Mouse (Mus musculus): ENCODE results near the gene Krt80. TPM values are rescaled to one million over a fixed set of nuclear protein-coding genes. Genes with fewer than 3 reads are reported as not detected.

The Krt80 gene
- polyA plus RNA-seq (2015; fragmentation: Nextera tagmentation; extraction: Ambion mirVana) = 1.2 TPM in 2 replicates

DNA sequence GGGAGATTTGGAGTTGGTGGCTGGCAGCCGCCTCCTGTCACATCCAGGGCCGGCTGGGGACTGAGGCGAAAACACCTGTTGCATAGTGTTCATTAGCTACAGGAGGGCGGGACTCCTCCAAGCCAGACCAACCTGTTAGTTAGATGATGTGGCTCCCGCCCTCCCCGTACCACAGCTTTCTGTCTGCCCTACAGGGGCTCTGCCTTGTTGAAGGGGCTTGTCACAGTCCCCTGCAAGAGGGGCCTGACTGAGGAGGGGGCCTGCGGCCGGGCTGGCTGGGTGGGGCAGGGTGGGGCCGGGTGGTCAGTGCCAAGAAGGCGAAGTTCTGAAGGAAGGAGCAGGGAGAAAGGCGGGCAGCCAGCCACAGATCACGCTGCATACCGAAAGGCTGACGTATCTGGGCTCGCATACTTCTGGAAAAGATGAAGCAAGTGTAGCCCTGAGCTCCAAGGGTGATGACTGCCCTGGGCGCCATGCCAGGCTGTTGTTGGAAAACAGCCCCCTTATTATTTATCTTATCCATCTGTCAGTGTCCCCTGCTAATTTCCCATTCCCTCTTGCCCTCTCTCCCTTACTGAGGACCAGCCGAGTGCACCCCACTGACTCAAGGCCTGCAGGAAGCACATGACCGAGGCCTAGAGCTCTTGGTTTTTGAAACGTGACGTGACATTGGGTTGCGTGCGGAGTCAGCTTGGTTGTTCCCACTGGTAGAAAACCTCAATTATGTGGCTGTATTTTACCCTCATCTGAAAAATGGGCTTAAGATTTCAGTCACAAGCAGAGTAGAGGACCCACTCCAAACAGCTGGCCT is at the start of gene Krt80:
Gene Krt80, minus strand, starts transcription at position 62 of the 811 bp plus-strand sequence.
- ATAC-seq = peak; percentile 76
- H3K27ac ChIP-seq = peak within 1 kb of the TSS; percentile 71
- H3K4me3 ChIP-seq (replicated peaks) = no peak within 1 kb of the TSS
- WGBS = 47% methylated on average over 22 of the region's 22 CpGs
- H3K4me2 ChIP-seq (replicated peaks) = peak within 1 kb of the TSS; percentile 26; the same call in 1 of the 2 replicates
- no peaks in the 10 kb centered on the region for H3K36me3 ChIP-seq
- peaks cover 65% of the 10 kb centered on the region for H3K4me1 ChIP-seq (replicated peaks)
- no peaks in the 10 kb centered on the region for H3K27me3 ChIP-seq (replicated peaks)
- H3K9me3 ChIP-seq = no peaks in the 10 kb centered on the region
- no peak within 1 kb of the TSS for H3K9ac ChIP-seq

DNA sequence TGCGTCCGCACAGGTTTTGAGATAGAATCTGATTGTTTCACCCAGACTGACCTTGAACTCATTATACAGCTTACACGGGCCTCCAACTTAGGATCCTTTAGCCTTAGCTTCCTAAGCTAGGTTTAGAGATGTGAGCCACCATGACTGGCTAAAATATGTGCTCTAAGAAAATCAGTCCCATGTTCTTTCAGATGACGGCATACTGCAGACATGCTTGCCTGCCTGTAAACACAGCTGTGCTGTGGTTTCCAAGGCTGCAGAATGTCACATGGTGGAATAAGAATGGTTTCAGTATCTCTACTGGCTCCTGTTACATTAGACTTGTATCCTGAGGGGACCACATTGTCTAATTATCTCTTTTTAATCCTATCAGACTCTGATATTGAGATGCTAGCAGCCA is 49.0 kb upstream of the Krt80 start:
- H3K36me3 ChIP-seq = no peaks in the 10 kb centered on the region
- ATAC-seq = no peak
- H3K9me3 ChIP-seq = no peaks in the 10 kb centered on the region
- H3K4me2 ChIP-seq (replicated peaks) = no peak overlapping the region
- no peak overlapping the region for H3K4me3 ChIP-seq (replicated peaks)
- peaks cover 11% of the 10 kb centered on the region for H3K4me1 ChIP-seq (replicated peaks)
- H3K9ac ChIP-seq = no peak overlapping the region
- H3K27ac ChIP-seq = no peak overlapping the region
- no peaks in the 10 kb centered on the region for H3K27me3 ChIP-seq (replicated peaks)
- WGBS = 72% methylated on average over 4 of the region's 4 CpGs

DNA sequence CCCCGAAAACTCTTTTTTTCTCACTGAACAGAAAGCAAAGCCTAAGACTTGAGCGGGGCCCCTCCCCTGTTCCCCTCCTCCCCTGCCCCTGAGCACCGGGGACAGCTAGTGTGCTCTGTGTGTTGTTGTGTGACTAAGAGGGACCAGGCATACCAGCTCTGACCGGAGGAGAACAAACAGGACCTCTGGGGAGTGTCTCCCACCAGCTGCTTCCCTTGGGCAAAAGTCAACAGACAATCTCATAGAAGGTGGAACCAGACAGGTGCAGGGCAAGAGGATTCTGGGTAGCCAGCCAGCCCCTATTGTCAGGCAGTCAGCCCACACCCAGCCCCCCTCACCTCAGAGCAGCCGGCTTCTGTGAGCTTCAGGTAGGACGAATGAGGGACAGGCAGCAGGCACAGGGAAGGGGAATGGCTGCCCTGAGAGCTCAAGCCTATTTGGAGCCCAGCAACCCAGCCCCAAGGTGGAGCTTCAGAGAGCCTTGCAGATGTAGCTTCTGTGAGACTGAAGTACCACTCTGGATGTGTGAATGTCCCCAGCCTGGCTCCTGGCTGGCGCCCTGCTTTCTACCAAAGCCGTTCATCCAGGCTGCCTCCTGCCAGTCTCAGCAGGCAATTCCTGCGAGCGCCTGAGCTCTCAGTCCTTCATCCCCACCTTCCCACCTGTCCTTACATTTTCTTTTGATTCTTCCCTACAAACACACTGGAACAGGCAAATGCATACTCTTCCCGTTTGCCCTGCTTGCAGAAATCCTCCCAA is 45.0 kb upstream of the Krt80 start:
- peaks cover 19% of the 10 kb centered on the region for H3K4me1 ChIP-seq (replicated peaks)
- 36% methylated on average over 11 of the region's 11 CpGs for whole genome bisulfite sequencing
- H3K9me3 ChIP-seq = no peaks in the 10 kb centered on the region
- no peak overlapping the region for H3K4me3 ChIP-seq (replicated peaks)
- peak; percentile 57 for ATAC-seq
- no peaks in the 10 kb centered on the region for H3K36me3 ChIP-seq
- H3K27me3 ChIP-seq (replicated peaks) = no peaks in the 10 kb centered on the region; the same call in 1 of the 2 replicates
- H3K4me2 ChIP-seq (replicated peaks) = peak overlapping the region; percentile 61
- H3K27ac ChIP-seq = 0 out of 2 replicates have a peak overlapping the region, but pooled peaks have one; percentile 20
- H3K9ac ChIP-seq = no peak overlapping the region

DNA sequence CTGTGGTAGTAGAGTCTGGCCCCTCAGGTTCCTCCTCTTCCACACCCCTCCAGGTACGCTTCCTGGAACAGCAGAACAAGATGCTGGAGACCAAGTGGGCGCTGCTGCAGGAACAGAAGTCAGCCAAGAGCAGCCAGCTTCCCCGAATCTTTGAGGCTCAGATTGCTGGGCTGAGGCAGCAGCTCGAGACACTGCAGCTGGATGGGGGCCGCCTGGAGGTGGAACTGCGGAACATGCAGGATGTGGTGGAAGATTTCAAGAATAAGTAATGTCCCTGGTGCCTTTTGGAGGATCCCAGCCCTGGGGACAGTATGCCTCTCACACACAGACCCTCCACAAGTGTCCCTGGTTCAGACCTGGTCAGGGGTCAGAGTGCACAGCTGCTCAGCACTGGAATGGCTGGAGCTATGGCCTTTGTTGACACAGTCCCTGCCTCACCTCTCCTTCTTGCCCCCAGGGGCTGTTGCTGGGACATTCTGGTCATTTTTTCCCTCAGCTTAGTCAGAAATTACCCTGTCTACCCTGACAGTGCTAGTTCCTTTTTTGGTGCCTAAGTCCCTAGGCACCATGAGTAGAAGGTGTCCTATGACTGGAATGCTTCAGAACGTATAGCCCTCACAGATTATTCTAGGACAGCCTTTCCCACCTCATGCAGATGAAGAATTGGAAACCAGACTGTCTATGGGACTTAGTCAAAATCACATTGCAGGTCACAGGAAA is 44.1 kb upstream of the Krt80 start:
- 42% methylated on average over 7 of the region's 7 CpGs for WGBS
- peak overlapping the region; percentile 61 for H3K4me2 ChIP-seq (replicated peaks)
- no peaks in the 10 kb centered on the region for H3K36me3 ChIP-seq
- no peaks in the 10 kb centered on the region; the same call in 1 of the 2 replicates for H3K27me3 ChIP-seq (replicated peaks)
- peak overlapping the region; percentile 45; the same call in 1 of the 2 replicates for H3K4me3 ChIP-seq (replicated peaks)
- no peak overlapping the region for H3K9ac ChIP-seq
- no peak for ATAC-seq
- H3K9me3 ChIP-seq = no peaks in the 10 kb centered on the region
- H3K27ac ChIP-seq = 0 out of 2 replicates have a peak overlapping the region, but pooled peaks have one; percentile 22
- H3K4me1 ChIP-seq (replicated peaks) = peaks cover 19% of the 10 kb centered on the region

DNA sequence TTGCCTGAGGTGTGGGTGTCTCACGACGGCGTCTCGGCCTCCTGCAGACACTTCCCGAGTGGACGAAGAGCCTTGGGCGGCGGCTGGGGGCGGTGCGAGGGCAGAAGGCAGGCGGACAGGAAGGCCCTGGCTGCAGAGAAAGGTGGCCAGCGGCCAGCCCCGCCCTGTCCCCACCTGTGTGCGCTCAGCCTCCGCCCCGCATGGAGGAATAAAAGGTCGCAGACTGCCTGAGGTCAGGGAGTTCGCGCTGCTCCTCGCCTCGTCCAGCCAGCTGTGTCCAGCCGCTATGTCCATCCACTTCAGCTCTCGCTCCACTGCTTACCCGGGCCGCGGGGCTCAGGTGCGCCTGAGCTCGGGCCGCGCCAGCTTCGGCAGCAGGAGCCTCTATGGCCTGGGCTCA is 42.2 kb upstream of the Krt80 start:
- Histone ChIP-seq H3K4me2 (replicated peaks) (peak overlapping the region; percentile 61), H3K27me3 (replicated peaks) (no peaks in the 10 kb centered on the region; the same call in 1 of the 2 replicates), H3K36me3 (no peaks in the 10 kb centered on the region), H3K9me3 (no peaks in the 10 kb centered on the region), H3K4me3 (replicated peaks) (peak overlapping the region; percentile 45), H3K27ac (peak overlapping the region; percentile 70), H3K4me1 (replicated peaks) (peaks cover 19% of the 10 kb centered on the region), H3K9ac (peak overlapping the region; percentile 50)
- WGBS = 18% methylated on average over 31 of the region's 31 CpGs
- ATAC-seq = peak; percentile 79

DNA sequence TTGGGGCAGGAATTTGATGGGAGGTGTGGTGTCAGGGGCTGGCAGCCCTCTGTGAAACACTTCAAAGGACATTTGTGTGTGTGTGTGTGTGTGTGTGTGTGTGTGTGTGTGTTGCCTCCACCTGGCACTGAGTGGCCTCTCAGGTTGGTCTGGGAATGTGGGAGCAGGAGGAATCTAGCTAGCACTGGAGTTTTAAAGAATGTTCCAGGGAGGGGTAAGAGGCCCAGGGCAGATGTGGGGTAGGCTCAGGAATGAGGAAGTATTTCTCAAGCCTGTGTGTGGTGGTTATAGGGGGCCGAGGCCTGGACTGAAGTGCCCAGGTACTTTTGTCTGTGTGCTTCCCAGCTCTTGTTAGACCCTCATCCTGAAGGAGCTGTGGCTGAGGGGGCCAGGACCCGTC is 40.8 kb upstream of the Krt80 start, which contains the start of gene Krt7:
Gene Krt7, plus strand, starts transcription at position 269 of the 400 bp plus-strand sequence.
- Histone ChIP-seq H3K4me1 (replicated peaks) (peaks cover 19% of the 10 kb centered on the region), H3K27ac (peak within 1 kb of the TSS; percentile 70), H3K4me2 (replicated peaks) (peak within 1 kb of the TSS; percentile 61), H3K27me3 (replicated peaks) (no peaks in the 10 kb centered on the region; the same call in 1 of the 2 replicates), H3K4me3 (replicated peaks) (peak within 1 kb of the TSS; percentile 45), H3K36me3 (no peaks in the 10 kb centered on the region), H3K9me3 (no peaks in the 10 kb centered on the region), H3K9ac (peak within 1 kb of the TSS; percentile 50)
- WGBS = 20% methylated on average over 2 of the region's 2 CpGs
- peak; percentile 73 for ATAC-seq

DNA sequence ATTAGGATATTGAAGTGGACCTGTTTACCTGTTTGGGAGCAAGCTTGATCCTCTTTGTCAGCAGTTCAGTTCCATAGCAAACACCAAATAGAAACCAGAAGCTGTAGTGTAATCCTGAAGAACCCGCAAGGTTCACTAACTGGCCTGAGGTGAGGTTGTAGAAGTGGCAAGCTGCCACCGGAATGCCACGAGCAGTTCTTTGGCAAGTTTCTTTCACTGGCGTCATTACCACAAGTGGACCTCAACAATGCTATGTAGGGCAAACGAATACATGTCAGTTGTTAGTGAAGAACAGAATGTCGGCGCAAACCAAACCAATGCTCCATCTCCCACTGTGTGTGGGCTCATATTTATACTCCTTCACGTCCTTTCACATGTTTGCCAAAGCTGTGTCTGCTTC is 28.3 kb upstream of the Krt80 start:
- Histone ChIP-seq H3K36me3 (no peaks in the 10 kb centered on the region), H3K4me3 (replicated peaks) (no peak overlapping the region), H3K9me3 (no peaks in the 10 kb centered on the region), H3K4me1 (replicated peaks) (no peaks in the 10 kb centered on the region), H3K4me2 (replicated peaks) (no peak overlapping the region), H3K27ac (no peak overlapping the region), H3K27me3 (replicated peaks) (no peaks in the 10 kb centered on the region), H3K9ac (no peak overlapping the region)
- ATAC-seq = no peak
- 85% methylated on average over 8 of the region's 8 CpGs for WGBS

DNA sequence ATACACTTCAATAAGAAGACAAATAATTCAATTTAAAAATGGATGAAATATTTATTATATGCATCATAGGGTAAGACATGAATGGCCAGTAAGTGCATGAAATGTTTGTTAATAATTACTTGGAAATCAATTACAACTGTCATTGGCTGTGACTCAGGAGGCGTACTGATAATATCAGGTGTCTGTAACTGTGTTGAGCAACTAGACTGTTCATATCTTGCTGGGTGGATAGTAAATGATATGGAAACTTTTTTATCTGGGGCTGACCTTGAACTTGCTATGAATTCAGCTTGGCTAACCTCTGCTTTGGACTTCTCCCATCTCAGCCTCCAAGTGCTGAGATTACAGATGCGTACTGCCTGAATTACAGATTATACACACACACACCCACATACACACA is 27.7 kb upstream of the Krt80 start:
- H3K4me2 ChIP-seq (replicated peaks) = no peak overlapping the region
- H3K4me3 ChIP-seq (replicated peaks) = no peak overlapping the region
- WGBS = 66% methylated on average over 2 of the region's 2 CpGs
- no peaks in the 10 kb centered on the region for H3K9me3 ChIP-seq
- no peaks in the 10 kb centered on the region for H3K27me3 ChIP-seq (replicated peaks)
- no peaks in the 10 kb centered on the region for H3K4me1 ChIP-seq (replicated peaks)
- no peaks in the 10 kb centered on the region for H3K36me3 ChIP-seq
- peak; percentile 56; the same call in 1 of the 2 replicates for ATAC-seq
- H3K27ac ChIP-seq = no peak overlapping the region
- H3K9ac ChIP-seq = no peak overlapping the region

DNA sequence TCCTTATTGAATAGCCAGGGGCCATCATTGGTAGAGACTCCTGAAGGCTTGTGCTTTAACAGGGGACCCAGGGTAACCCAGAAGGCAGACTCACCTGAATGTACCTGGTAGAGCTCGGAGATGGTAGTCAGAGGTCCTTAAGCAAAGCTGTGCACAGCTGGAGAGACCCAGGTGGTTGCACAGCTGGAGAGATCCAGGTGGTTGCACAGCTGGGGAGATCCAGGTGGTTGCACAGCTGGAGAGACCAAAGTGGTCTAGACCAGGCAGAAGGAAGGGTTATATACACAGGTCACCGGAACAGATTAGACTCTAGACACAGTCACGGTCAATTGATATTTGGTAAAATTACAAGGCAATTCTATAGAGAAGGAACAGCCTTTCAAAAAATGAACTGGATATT is 27.0 kb upstream of the Krt80 start:
- WGBS = 76% methylated on average over 3 of the region's 3 CpGs
- ATAC-seq = no peak

DNA sequence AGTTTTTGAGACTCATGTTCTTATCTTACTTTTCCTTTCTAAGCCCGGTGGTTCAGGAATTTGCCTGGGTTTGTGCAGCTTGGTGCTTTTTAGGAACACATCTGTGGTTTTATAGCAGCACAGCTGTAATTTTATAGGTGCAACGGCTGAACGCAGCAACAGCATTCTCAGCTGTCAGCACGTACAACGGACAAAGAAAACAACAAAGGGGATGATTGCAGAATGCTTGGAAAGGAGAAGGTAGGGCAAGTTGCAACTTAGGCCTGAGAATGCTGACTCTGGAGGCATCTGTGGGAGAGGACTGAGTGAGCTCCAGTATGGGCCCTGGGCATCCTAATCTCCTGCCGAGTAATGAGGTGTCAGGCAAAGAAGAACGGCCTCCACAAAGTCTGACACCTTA is 26.5 kb upstream of the Krt80 start:
- Histone ChIP-seq H3K27me3 (replicated peaks) (no peaks in the 10 kb centered on the region), H3K4me1 (replicated peaks) (no peaks in the 10 kb centered on the region), H3K27ac (no peak overlapping the region), H3K9ac (no peak overlapping the region), H3K9me3 (no peaks in the 10 kb centered on the region), H3K4me2 (replicated peaks) (no peak overlapping the region), H3K4me3 (replicated peaks) (no peak overlapping the region), H3K36me3 (no peaks in the 10 kb centered on the region)
- 53% methylated on average over 7 of the region's 7 CpGs for WGBS
- no peak for ATAC-seq

More for the DNA sequence above, 27.0 kb upstream of the Krt80 start:
- Histone ChIP-seq H3K4me1 (replicated peaks) (no peaks in the 10 kb centered on the region), H3K36me3 (no peaks in the 10 kb centered on the region), H3K4me2 (replicated peaks) (no peak overlapping the region), H3K9me3 (no peaks in the 10 kb centered on the region), H3K4me3 (replicated peaks) (no peak overlapping the region), H3K27ac (no peak overlapping the region), H3K27me3 (replicated peaks) (no peaks in the 10 kb centered on the region), H3K9ac (no peak overlapping the region)

DNA sequence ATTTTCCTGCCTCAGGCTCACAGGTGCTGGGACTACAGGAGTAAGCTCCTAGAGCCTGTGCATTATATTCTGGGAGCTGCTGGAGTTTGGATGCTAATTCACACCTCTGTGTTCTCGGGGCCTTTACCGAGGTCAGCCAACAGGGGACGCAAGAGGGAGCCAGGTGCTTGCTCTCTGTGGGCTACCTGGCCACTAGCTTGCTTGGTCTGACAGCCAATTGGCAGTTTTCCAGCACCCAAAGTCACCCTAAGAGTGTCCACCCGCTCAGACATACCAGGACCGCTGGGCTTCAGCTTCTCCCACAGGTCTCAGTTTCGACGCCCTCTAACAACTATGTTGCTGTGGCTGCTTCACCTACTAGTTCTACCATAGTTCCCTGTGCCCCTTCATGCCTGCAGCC is 24.9 kb upstream of the Krt80 start:
- H3K4me3 ChIP-seq (replicated peaks) = no peak overlapping the region
- H3K4me2 ChIP-seq (replicated peaks) = no peak overlapping the region
- no peak for ATAC-seq
- H3K9ac ChIP-seq = no peak overlapping the region
- no peaks in the 10 kb centered on the region for H3K9me3 ChIP-seq
- no peaks in the 10 kb centered on the region for H3K27me3 ChIP-seq (replicated peaks)
- no peaks in the 10 kb centered on the region for H3K4me1 ChIP-seq (replicated peaks)
- no peak overlapping the region for H3K27ac ChIP-seq
- WGBS = 64% methylated on average over 7 of the region's 7 CpGs
- no peaks in the 10 kb centered on the region for H3K36me3 ChIP-seq

DNA sequence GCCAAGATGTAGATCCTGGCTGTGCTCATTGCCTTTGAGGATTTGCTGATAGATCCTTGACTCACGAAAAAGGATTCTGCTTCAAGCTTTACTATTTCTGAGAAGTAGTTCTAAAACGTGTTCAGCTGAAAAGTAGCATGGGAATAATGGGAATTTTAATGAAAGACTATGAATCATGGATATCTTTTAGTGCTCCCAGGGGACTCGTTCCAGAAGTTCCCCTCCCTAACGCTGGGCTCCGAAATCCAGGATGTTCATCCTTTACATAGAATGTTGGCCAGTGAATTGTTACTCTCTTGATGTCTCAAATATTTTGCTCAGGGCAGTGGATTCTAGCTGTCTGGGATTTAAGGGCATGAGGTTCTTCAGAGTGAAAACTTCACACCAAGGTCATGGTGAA is 22.3 kb upstream of the Krt80 start:
- Histone ChIP-seq H3K4me3 (replicated peaks) (no peak overlapping the region), H3K9ac (no peak overlapping the region), H3K4me1 (replicated peaks) (0 out of 2 replicates have a peak, but pooled peaks cover 4% of the 10 kb centered on the region), H3K36me3 (no peaks in the 10 kb centered on the region), H3K4me2 (replicated peaks) (no peak overlapping the region), H3K27me3 (replicated peaks) (no peaks in the 10 kb centered on the region), H3K9me3 (no peaks in the 10 kb centered on the region), H3K27ac (no peak overlapping the region)
- no peak for ATAC-seq
- 80% methylated on average over 5 of the region's 5 CpGs for WGBS

All from intestine, embryonic 15.5 days (tissue).